Mouse (Mus musculus) C2C12 (cell line): ENCODE measurements around the gene Appbp2. TPM values are rescaled to one million over a fixed set of nuclear protein-coding genes. Genes with fewer than 3 reads are reported as not detected.

Experiments
- H3K27me3 ChIP-seq: one replicate; pipeline ENCODE4 v1.6.1; 2011; ENCODE audit not compliant: control insufficient read depth, insufficient read depth, insufficient read length
- H3K36me3 ChIP-seq: one replicate; pipeline ENCODE4 v1.6.1; 2011; ENCODE audit not compliant: control insufficient read depth, insufficient read depth
- H3K4me3 ChIP-seq: one replicate; pipeline ENCODE4 v1.5.1; 2011; ENCODE audit warnings: mild to moderate bottlenecking, control low read depth; ENCODE audit not compliant: poor library complexity, insufficient read depth, severe bottlenecking
- H3K79me2 ChIP-seq: one replicate; pipeline ENCODE4 v1.6.1; 2011; ENCODE audit not compliant: control insufficient read depth, insufficient read depth
- H3K79me3 ChIP-seq: one replicate; pipeline ENCODE4 v1.6.1; 2011; ENCODE audit warnings: low read depth, control low read depth
- H3ac ChIP-seq: one replicate; pipeline ENCODE3; 2011; ENCODE audit warnings: low read depth; ENCODE audit not compliant: control insufficient read depth, insufficient read length
- CEBPB ChIP-seq: IDR thresholded peaks from one replicate; pipeline ENCODE4 v1.6.1; 2011; ENCODE audit warnings: low read depth, mild to moderate bottlenecking, control low read depth, moderate library complexity
- CTCF ChIP-seq: IDR thresholded peaks from one replicate; pipeline ENCODE4 v1.5.1; 2011; ENCODE audit not compliant: control insufficient read depth, insufficient read depth, insufficient read length
- FOSL1 ChIP-seq: IDR thresholded peaks from one replicate; pipeline ENCODE4 v1.8.0; 2011; ENCODE audit warnings: mild to moderate bottlenecking, low read length; ENCODE audit not compliant: poor library complexity, insufficient read depth, severe bottlenecking
- MAX ChIP-seq: IDR thresholded peaks from one replicate; pipeline ENCODE4 v1.6.1; 2011; ENCODE audit warnings: mild to moderate bottlenecking, control low read depth
- MYOD1 ChIP-seq: IDR thresholded peaks from one replicate; pipeline ENCODE4 v1.6.1; 2011; ENCODE audit warnings: low read depth; ENCODE audit not compliant: control insufficient read depth, insufficient read length
- MYOG ChIP-seq: IDR thresholded peaks from one replicate; pipeline ENCODE4 v1.6.1; 2011; ENCODE audit not compliant: control insufficient read depth, insufficient read length; ENCODE audit errors: extremely low read depth
- USF1 ChIP-seq: IDR thresholded peaks from one replicate; pipeline ENCODE4 v1.6.1; 2011; ENCODE audit warnings: low read depth, mild to moderate bottlenecking, control low read depth, moderate library complexity
- polyA plus RNA-seq: library from polyadenylated mRNA; unstranded; fragments of >200 nt; fragmentation: generic; extraction: Trizol; gene quantifications from one replicate; pipeline ENCODE4 v1.2.1, GENCODE M21; 2012; ENCODE audit warnings: missing spikeins

Appbp2 gene
- polyA plus RNA-seq, 1 experiment: 8.7 TPM

DNA sequence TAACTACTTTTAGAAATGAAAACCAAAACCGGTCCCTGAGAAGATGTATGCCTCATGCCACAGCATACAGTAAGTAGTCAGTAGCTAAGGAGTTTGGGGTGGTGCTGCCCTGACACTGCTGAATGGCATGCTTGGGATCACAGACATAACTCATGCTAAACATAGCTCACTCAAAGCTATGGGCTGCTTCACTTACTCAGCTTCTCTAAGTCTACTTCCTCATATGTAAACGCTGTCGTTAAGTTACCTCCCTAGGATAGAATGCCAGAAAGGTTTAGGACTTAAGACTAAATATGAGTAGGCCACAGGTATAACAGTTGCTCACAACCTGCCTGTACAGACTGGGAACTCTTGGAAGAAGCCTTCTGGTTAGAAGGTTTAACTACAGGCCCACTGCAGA, 20.3 kb downstream of the Appbp2 start:
- H3K79me2 ChIP-seq: peaks cover 52% of the 10 kb centered on the region
- no peaks in the 10 kb centered on the region for H3K27me3 ChIP-seq
- H3K79me3 ChIP-seq: peaks cover 31% of the 10 kb centered on the region
- H3K4me3 ChIP-seq: no peak overlapping the region
- TF ChIP-seq FOSL1: no peak
- H3ac ChIP-seq: no peak overlapping the region
- peaks cover 63% of the 10 kb centered on the region for H3K36me3 ChIP-seq

DNA sequence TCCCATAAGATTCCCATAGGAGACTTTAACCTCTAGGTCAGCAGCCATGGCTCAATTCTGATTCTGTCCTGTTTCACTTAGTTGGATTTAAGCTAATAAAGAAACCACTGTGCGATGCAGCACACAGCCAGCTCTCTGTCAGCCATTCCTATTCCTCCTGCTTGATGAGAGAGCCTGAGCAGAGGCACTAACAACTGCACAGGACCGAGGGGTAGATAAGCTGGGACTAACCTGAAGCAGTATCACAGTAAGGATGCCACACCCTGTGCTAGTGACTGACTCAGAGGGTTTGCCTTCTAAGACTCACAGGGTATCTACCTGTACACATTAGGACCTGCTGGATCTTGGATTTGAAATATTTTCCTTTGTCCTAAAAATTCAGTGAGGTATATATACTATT, 21.7 kb downstream of the Appbp2 start:
- TF ChIP-seq CTCF (no peak), CEBPB (no peak), MYOG (no peak), FOSL1 (no peak)
- no peaks in the 10 kb centered on the region for H3K27me3 ChIP-seq
- peaks cover 38% of the 10 kb centered on the region for H3K79me2 ChIP-seq
- H3K4me3 ChIP-seq: no peak overlapping the region
- H3K36me3 ChIP-seq: peaks cover 77% of the 10 kb centered on the region
- peaks cover 18% of the 10 kb centered on the region for H3K79me3 ChIP-seq
- H3ac ChIP-seq: no peak overlapping the region

DNA sequence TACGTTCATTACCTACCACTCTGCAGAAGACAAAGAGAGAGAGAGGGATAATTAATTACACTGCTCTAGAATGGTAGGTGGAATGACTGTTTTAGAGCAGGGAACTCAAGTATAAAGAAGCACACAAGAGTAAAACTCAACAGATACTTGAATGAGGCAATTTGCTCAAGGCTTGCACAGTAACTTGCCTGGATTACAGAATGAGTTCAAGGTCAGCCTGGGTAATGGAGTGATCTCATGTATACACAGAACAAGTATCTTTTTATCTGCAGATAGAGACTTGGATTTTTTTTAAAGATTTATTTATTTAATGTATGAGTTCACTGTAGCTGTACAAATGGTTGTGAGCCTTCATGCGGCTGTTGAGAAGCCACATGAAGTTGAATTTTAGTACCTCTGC, 23.8 kb downstream of the Appbp2 start:
- no peak overlapping the region for H3K4me3 ChIP-seq
- H3K79me3 ChIP-seq: peaks cover 5% of the 10 kb centered on the region
- TF ChIP-seq FOSL1: no peak
- TF ChIP-seq MAX: no peak
- no peak for TF ChIP-seq USF1
- TF ChIP-seq CTCF: no peak
- no peak for TF ChIP-seq MYOD1
- TF ChIP-seq CEBPB: no peak
- TF ChIP-seq MYOG: no peak
- H3ac ChIP-seq: no peak overlapping the region
- peaks cover 92% of the 10 kb centered on the region for H3K36me3 ChIP-seq
- peaks cover 17% of the 10 kb centered on the region for H3K79me2 ChIP-seq
- H3K27me3 ChIP-seq: no peaks in the 10 kb centered on the region

DNA sequence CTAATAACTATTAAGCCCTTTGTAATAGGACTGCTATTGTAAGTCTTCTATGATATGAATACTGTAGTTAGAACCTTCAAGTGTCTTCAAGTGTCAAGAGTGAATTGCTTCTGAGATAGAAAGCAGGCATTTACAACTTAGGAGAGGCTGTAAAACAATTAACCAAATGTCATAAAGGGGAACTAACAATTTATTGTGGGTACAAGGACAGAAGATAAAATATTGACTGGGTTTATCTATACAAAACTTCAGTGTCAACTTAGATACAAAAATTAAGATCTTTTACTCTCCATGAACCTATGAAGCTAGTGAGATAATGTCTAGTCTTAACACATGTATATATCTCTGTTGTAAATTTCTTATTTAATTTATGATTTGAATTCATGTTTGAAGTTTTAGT, 28.7 kb downstream of the Appbp2 start:
- H3K79me3 ChIP-seq: no peaks in the 10 kb centered on the region
- TF ChIP-seq CEBPB (no peak), CTCF (no peak), MAX (no peak), MYOG (no peak), MYOD1 (no peak), USF1 (no peak), FOSL1 (no peak)
- no peaks in the 10 kb centered on the region for H3K27me3 ChIP-seq
- H3ac ChIP-seq: no peak overlapping the region
- no peak overlapping the region for H3K4me3 ChIP-seq
- H3K36me3 ChIP-seq: peaks cover 83% of the 10 kb centered on the region
- H3K79me2 ChIP-seq: no peaks in the 10 kb centered on the region

DNA sequence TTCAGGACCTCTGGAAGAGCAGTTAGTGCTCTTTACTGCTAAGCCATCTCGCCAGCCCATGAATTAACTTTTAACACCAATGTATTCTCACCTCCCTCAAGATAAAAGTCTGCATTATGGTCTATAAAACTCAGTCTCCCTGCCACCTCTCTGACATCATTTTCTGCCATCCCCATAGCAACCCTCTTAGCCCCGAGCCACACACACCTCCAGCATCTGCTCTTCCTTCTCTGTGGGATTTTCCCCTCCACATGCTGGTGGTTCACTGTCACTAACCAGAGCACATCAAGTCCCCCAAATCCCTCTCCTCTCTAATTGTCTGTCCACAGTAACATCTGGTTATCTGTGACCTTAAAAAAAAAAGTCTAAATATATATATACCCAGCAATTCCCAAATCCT, 36.0 kb downstream of the Appbp2 start:
- Histone ChIP-seq H3K4me3 (no peak overlapping the region), H3K79me3 (no peaks in the 10 kb centered on the region), H3K36me3 (peaks cover 95% of the 10 kb centered on the region), H3ac (no peak overlapping the region), H3K27me3 (no peaks in the 10 kb centered on the region), H3K79me2 (no peaks in the 10 kb centered on the region)
- no peak for TF ChIP-seq MAX
- no peak for TF ChIP-seq USF1
- no peak for TF ChIP-seq CEBPB
- TF ChIP-seq MYOG: no peak

DNA sequence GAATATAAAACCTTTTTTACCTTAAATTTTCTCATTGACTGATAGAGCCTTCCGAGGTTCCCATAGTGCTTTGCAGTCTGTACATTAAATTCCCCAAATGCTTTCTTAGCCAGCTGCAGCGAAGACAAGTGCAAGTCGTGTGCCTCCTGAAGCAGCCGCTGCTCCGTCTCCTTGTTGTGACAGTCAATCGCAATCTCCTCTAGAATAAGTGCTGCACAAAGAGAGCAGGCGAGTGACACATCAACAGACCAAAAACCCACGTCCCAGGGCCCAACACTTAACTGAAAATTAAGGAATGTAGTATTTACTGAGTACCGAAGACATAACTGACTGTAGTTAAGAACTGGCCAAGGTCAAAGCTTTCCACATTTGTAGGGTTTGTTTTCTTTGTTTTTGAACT, 38.9 kb downstream of the Appbp2 start:
- Histone ChIP-seq H3K27me3 (no peaks in the 10 kb centered on the region), H3K79me2 (no peaks in the 10 kb centered on the region), H3K4me3 (no peak overlapping the region), H3K79me3 (no peaks in the 10 kb centered on the region), H3ac (no peak overlapping the region), H3K36me3 (peaks cover 97% of the 10 kb centered on the region)
- TF ChIP-seq CEBPB (no peak), MAX (no peak), MYOD1 (no peak), USF1 (no peak)

DNA sequence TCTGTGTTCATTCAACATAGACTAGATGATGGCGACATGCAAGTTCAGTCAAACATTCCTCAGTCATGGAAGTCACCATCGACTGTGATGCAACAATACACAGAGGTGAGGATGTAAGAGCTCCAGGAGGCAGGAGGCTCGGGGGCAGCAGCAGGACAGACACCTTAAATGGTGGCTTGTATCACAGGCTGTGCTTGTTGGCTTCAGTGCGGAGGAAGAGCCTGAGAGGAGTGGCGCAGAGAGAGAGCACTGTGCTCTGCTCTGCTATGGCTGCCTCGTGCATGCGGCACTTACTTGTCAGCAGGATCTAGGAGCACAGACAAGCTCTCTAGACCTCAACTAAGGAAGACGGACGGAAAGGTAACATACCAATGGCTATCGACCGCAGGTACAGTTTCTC, 40.7 kb downstream of the Appbp2 start:
- peaks cover 97% of the 10 kb centered on the region for H3K36me3 ChIP-seq
- H3K27me3 ChIP-seq: no peaks in the 10 kb centered on the region
- H3K79me2 ChIP-seq: no peaks in the 10 kb centered on the region
- H3K4me3 ChIP-seq: no peak overlapping the region
- H3K79me3 ChIP-seq: no peaks in the 10 kb centered on the region
- TF ChIP-seq MYOG (no peak), MAX (no peak), FOSL1 (no peak), CTCF (no peak), USF1 (no peak), CEBPB (no peak)
- H3ac ChIP-seq: no peak overlapping the region
